Mouse (Mus musculus) heart, adult 2 months (tissue): ENCODE data around the gene Scrn3.

Experiments used
- CTCF ChIP-seq: fragments of 200-600 bp; IDR thresholded peaks from 2 replicates; pipeline ENCODE4 v1.8.1; 2022; ENCODE audit warnings: antibody characterized with exemption, mild to moderate bottlenecking, moderate library complexity
- EP300 ChIP-seq: fragments of 200-500 bp; IDR thresholded peaks from 2 replicates; pipeline ENCODE4 v1.6.1; 2011; ENCODE audit warnings: low read depth, low read length, control low read depth; ENCODE audit not compliant: insufficient read depth

GRCm38 (mm10) chr2:73263794-73264610 lies 48.4 kb upstream of the Scrn3 start:
- TF ChIP-seq EP300 = no peak
- no peak for TF ChIP-seq CTCF
